Mouse (Mus musculus): Measurements from ENCODE around the gene Cic. TPM values are rescaled to one million over a fixed set of nuclear protein-coding genes. Genes with fewer than 3 reads are reported as not detected.

Cic gene
- polyA plus RNA-seq, 1 experiment from 2014 or later, result 44.2 TPM

DNA sequence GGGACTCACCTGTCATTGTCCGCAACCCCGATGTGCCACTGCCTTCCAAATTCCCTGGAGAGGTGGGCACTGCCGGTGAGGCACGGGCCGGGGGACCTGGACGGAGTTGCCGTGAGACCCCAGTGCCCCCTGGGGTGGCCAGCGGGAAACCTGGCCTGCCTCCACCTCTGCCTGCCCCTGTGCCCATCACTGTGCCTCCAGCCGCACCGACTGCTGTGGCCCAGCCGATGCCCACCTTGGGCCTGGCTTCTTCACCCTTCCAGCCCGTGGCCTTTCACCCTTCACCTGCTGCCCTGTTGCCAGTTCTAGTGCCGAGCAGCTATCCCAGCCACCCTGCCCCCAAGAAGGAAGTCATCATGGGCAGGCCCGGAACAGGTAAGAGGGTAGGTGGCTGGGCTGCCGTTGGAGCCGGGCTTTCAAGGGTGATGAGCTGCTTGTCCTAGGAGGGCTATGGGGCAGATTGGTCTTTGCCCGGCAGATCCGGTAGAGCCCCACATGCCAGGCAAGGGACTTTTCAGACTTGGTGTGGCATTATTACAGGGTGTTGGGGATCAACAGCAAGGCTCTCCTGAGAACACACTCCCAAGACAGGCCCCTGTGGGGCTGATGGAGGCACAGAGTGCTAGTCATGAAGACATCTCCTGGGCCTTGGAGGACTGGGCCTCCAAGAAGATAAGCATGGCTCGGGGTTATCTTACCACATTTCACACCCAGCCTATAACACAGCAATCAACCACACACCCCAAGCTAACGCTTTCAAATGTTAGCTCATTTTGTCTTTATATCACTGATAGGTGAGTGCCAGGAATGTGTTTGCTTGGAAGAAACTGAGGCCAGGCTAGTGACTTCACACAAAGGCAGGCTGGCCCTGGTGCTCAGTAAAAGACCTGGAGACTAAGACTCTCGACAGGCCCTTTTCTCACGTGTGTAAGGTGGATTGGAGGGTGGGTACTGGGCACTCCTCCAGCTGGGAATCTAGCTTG lies 6.0 kb downstream of the Cic start:
- Histone ChIP-seq H3K4me2 (replicated peaks) (no peak overlapping the region), H3K27me3 (no peaks in the 10 kb centered on the region), H3K27ac (no peak overlapping the region), H3K4me3 (replicated peaks) (no peak overlapping the region), H3K9me3 (no peaks in the 10 kb centered on the region), H3K4me1 (replicated peaks) (peaks cover 71% of the 10 kb centered on the region), H3K9ac (replicated peaks) (peak overlapping the region; percentile 44), H3K36me3 (peaks cover 43% of the 10 kb centered on the region)
- ATAC-seq, result no peak
- WGBS, result 92% methylated on average over 22 of the region's 22 CpGs

GRCm38 (mm10) chr7:25274571-25274970 lies 7.1 kb downstream of the Cic start:
- H3K9ac ChIP-seq (replicated peaks), result peak overlapping the region; percentile 44
- peaks cover 43% of the 10 kb centered on the region for H3K36me3 ChIP-seq
- H3K4me2 ChIP-seq (replicated peaks), result no peak overlapping the region
- H3K27me3 ChIP-seq, result no peaks in the 10 kb centered on the region
- no peaks in the 10 kb centered on the region for H3K9me3 ChIP-seq
- WGBS, result 73% methylated on average over 5 of the region's 5 CpGs
- H3K4me1 ChIP-seq (replicated peaks), result peaks cover 64% of the 10 kb centered on the region
- H3K4me3 ChIP-seq (replicated peaks), result no peak overlapping the region
- ATAC-seq, result no peak
- H3K27ac ChIP-seq, result no peak overlapping the region

- Histone ChIP-seq H3K4me1 (replicated peaks) (peaks cover 64% of the 10 kb centered on the region), H3K27ac (no peak overlapping the region), H3K9ac (replicated peaks) (peak overlapping the region; percentile 44; the same call in 1 of the 2 replicates), H3K36me3 (peaks cover 43% of the 10 kb centered on the region), H3K9me3 (no peaks in the 10 kb centered on the region), H3K4me2 (replicated peaks) (no peak overlapping the region), H3K4me3 (replicated peaks) (no peak overlapping the region), H3K27me3 (no peaks in the 10 kb centered on the region)
- 91% methylated on average over 3 of the region's 3 CpGs for WGBS
- no peak for ATAC-seq
Measured at GRCm38 (mm10) chr7:25274996-25275395, 7.5 kb downstream of the Cic start.

GRCm38 (mm10) chr7:25275555-25276298 lies 8.2 kb downstream of the Cic start:
- Histone ChIP-seq H3K9me3 (no peaks in the 10 kb centered on the region), H3K4me3 (replicated peaks) (no peak overlapping the region), H3K27me3 (no peaks in the 10 kb centered on the region), H3K9ac (replicated peaks) (peak overlapping the region; percentile 42), H3K36me3 (peaks cover 43% of the 10 kb centered on the region), H3K27ac (no peak overlapping the region), H3K4me2 (replicated peaks) (peak overlapping the region; percentile 5; the same call in 1 of the 2 replicates), H3K4me1 (replicated peaks) (peaks cover 64% of the 10 kb centered on the region)
- 63% methylated on average over 9 of the region's 9 CpGs for WGBS
- ATAC-seq, result no peak

DNA sequence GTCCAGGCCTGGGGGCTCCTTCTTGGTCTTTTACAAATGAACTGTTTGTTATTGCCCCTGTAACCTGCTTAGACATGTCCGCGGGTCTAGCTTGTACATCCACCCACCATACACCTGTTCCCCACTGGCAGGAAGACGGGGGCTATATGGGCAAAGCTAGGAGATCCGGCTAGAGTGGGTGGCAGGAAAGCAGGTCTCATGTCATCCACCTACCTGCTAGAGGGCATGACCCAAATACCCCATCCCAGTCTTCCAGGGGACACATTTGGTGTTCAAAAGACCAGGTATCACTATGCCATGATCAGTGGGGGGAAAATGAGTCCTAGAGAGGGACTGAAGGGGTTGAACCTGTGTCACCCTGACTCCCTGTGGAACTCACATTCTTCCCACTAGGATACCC lies 9.9 kb downstream of the Cic start:
- H3K36me3 ChIP-seq, result peaks cover 26% of the 10 kb centered on the region
- no peak for ATAC-seq
- peak overlapping the region; percentile 85 for H3K9ac ChIP-seq (replicated peaks)
- H3K27ac ChIP-seq, result peak overlapping the region; percentile 100
- H3K27me3 ChIP-seq, result no peaks in the 10 kb centered on the region
- peak overlapping the region; percentile 67 for H3K4me3 ChIP-seq (replicated peaks)
- peaks cover 73% of the 10 kb centered on the region for H3K4me1 ChIP-seq (replicated peaks)
- WGBS, result 88% methylated on average over 4 of the region's 4 CpGs
- peak overlapping the region; percentile 80 for H3K4me2 ChIP-seq (replicated peaks)
- H3K9me3 ChIP-seq, result no peaks in the 10 kb centered on the region

DNA sequence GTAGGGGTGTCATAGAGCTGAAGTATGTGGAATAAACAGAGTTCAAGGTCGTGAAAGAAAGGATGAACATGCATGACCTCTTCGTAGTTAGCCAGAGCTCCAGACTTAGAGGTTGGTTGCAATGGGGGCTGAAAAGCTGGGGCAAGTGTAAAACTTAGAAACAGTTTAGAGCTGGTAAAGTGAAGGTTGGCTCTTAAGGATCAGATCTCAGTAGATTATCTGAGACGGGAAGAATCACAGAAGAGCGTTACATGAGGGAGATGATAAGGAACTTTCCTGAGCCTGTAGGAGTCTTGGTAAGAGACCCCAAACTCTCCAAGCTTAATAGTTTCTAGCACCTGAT lies 10.5 kb downstream of the Cic start:
- WGBS, result 13% methylated on average over 4 of the region's 4 CpGs
- Histone ChIP-seq H3K9me3 (no peaks in the 10 kb centered on the region), H3K27ac (peak overlapping the region; percentile 100), H3K27me3 (no peaks in the 10 kb centered on the region), H3K4me3 (replicated peaks) (peak overlapping the region; percentile 67), H3K9ac (replicated peaks) (peak overlapping the region; percentile 85), H3K36me3 (peaks cover 20% of the 10 kb centered on the region), H3K4me2 (replicated peaks) (peak overlapping the region; percentile 80), H3K4me1 (replicated peaks) (peaks cover 75% of the 10 kb centered on the region)
- no peak for ATAC-seq

DNA sequence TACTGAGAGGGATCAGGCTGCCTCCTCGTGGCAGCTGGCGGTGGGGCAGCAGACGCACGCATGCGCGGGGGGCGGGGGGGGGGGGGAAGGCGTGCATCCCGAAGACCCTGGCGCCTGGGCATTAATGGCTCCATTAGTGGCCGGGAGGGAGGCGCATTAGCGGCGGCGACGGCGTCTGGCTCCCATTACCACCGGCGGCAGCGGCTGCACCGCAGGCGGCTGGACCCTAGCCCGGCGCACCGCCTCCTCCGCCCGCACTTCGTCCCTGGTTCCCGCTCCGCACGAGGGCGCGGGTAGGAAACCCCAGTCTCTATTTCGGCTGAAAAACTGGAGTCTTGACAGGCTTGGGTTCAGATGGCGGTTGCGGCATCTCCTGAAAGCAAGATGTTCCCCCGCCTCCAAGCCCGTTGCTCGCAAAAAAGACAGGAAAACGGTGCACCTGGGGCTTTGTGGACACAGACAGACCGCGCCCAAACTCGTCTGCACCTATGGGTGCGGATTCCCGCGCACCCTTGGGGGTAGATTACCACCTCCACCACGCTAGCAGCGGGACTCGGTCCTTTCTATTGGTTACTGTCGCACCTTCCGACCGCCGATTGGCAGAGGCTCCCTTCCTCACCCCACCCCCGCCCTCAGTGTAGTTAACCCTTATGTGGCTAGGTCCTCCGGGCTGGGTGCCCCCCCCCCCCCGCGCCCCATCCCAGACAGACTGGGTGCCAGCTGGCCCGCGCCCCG lies 11.0 kb downstream of the Cic start:
- H3K9ac ChIP-seq (replicated peaks), result peak overlapping the region; percentile 85
- H3K27me3 ChIP-seq, result no peaks in the 10 kb centered on the region
- H3K4me1 ChIP-seq (replicated peaks), result peaks cover 76% of the 10 kb centered on the region
- peak overlapping the region; percentile 80 for H3K4me2 ChIP-seq (replicated peaks)
- H3K4me3 ChIP-seq (replicated peaks), result peak overlapping the region; percentile 67
- H3K27ac ChIP-seq, result peak overlapping the region; percentile 100
- H3K36me3 ChIP-seq, result peaks cover 15% of the 10 kb centered on the region
- ATAC-seq, result peak; percentile 57
- H3K9me3 ChIP-seq, result no peaks in the 10 kb centered on the region
- WGBS, result under 1% methylated on average over 57 of the region's 60 CpGs

DNA sequence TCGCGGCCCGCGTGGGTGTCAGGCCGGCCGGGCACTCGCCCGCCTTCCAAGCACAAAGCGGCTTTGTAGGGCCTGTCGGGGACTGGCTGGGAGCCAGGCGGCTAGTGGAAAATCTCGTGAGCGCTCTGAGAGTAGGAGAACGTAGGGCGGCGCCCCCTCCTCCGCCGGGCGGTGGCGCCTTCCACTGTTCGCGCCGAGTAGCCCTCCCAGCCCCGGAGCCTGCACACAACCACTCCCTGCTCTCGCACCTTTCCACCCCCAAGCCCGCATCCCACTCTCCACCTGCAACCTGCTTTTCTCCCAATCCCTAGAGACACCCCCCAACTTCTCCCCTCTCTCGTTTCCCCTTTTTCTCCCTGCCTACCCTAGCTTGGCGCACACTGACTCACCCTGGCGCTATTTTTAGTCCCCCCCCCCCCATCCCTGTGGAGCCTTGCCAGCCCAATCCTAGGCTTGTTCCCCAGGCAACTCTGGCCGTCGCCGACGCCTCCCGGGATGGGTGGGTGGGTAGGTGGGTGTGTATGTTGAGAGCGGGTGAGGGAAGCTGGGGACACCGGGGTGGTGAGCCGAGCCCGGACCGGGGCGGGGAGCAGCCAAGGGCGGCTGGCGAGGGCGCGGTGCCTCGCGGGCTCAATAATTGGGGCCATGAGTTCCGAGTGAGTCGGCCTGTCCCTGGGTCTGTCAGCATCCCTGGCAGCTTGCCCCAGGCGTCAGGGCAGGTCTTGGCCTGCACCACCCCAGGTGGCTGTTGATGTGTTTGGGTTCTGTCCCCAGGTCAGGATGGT lies 11.8 kb downstream of the Cic start:
- peak; percentile 72 for ATAC-seq
- Histone ChIP-seq H3K4me1 (replicated peaks) (peaks cover 76% of the 10 kb centered on the region), H3K4me3 (replicated peaks) (peak overlapping the region; percentile 67), H3K9ac (replicated peaks) (peak overlapping the region; percentile 85), H3K9me3 (no peaks in the 10 kb centered on the region), H3K36me3 (peaks cover 8% of the 10 kb centered on the region), H3K27ac (peak overlapping the region; percentile 100), H3K4me2 (replicated peaks) (peak overlapping the region; percentile 80), H3K27me3 (no peaks in the 10 kb centered on the region)
- WGBS, result 1% methylated on average over 48 of the region's 49 CpGs

DNA sequence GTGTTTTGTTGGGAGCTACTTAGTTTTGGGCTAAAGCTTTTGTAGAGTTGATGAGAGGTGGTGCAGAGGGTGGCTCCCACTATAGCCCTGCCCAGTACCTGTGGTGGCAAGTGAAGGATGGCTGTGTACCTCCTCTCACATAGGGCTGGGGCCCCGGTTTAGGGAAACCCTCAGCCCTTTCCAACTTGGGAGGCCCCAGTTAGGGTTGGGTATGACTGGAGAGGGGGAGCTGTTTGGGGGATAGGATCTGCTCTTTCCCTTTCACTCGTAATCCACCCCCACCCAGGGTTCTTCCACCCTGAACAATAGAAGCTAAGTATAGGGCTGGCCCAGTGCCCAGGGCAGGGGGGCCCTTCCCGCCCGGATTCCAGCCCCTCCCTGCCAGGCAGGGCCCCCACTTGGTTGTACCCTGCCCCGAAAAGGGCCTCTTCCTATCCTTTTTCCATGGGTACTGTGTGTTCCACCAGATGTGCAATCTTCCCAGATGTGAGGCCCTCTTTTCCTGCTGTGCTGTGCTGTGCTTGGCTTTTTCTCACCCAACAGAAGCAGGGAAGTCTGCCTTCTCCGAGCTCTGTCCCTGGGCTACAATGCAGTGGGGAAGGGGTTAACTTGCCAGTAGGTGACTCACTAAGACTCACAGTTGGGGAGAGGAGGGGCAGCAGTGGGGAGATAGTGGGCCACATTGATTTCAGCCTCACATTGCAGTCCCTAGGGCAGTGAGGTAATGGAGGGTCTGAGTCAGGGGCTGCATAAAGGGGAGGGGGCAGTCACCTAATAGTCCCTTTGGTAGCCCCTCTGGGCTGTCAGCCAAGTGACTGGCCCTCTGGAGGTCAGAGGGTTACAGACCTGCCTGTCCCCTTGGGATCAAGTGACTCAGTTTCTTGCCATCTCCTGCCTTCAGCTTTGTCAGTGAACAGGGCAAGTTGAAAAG lies 12.6 kb downstream of the Cic start:
- ATAC-seq, result peak; percentile 12; the same call in 1 of the 2 replicates
- Histone ChIP-seq H3K4me3 (replicated peaks) (peak overlapping the region; percentile 67), H3K4me1 (replicated peaks) (peaks cover 76% of the 10 kb centered on the region), H3K36me3 (peaks cover 6% of the 10 kb centered on the region), H3K9ac (replicated peaks) (peak overlapping the region; percentile 85), H3K27me3 (no peaks in the 10 kb centered on the region), H3K4me2 (replicated peaks) (peak overlapping the region; percentile 80), H3K27ac (peak overlapping the region; percentile 100), H3K9me3 (no peaks in the 10 kb centered on the region)
- 2% methylated on average over 6 of the region's 6 CpGs for WGBS

DNA sequence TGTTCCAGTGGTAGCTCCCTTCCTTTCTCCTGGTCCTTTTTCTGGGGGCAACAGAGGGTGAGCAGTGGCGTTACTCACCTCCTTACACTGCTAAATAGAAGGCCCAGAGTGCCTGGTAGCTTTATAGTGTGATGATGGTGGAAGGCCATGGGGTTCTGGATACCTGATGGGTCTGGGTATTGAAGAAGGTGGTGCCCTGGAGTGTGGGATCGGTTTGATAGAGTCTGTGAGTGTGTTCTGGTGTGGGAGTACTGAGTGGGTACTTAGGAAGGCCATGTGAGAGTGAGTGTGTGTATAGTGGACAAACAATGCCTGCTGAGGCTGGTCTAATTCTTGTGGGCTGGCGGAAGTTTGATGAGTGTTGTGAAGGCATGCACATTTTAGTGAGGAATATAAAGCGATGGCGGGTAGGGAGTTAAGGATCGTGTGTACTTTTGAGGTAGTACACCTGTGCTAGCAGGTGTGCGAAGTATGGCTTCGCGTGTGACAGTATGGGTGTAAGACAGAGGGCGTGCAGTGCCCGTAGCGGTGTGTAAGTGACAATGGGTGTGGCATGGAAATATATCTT lies 13.7 kb downstream of the Cic start:
- peak overlapping the region; percentile 67 for H3K4me3 ChIP-seq (replicated peaks)
- peak overlapping the region; percentile 100 for H3K27ac ChIP-seq
- H3K4me2 ChIP-seq (replicated peaks), result peak overlapping the region; percentile 80
- H3K9me3 ChIP-seq, result no peaks in the 10 kb centered on the region
- H3K36me3 ChIP-seq, result peaks cover 16% of the 10 kb centered on the region
- 24% methylated on average over 12 of the region's 12 CpGs for WGBS
- peak overlapping the region; percentile 85; the same call in 1 of the 2 replicates for H3K9ac ChIP-seq (replicated peaks)
- ATAC-seq, result no peak
- H3K4me1 ChIP-seq (replicated peaks), result peaks cover 72% of the 10 kb centered on the region
- H3K27me3 ChIP-seq, result no peaks in the 10 kb centered on the region
